Mouse (Mus musculus) kidney, embryonic 14.5 days (tissue): ENCODE results near the gene Efna5. TPM values are rescaled to one million over a fixed set of nuclear protein-coding genes. Genes with fewer than 3 reads are reported as not detected.

ENCODE experiments used
- ATAC-seq: fragments of 200-750 bp; cut with Nextera tagmentation; 2 replicates; pipeline ENCODE4 v1.8.0; 2017; ENCODE audit warnings: moderate number of reproducible peaks, mild to moderate bottlenecking, moderate TSS enrichment, moderate library complexity; ENCODE audit not compliant: low FRiP score, low TSS enrichment
- H3K27ac ChIP-seq: fragments of 300-500 bp; sonication (generic); 2 replicates; pipeline ENCODE4 v1.5.1; 2014; ENCODE audit warnings: low read depth, mild to moderate bottlenecking, low read length, moderate library complexity, mixed read lengths
- H3K27me3 ChIP-seq: fragments of 300-500 bp; sonication (generic); 2 replicates; pipeline ENCODE4 v1.6.1; 2014; ENCODE audit warnings: mild to moderate bottlenecking, low read length; ENCODE audit not compliant: control insufficient read depth, insufficient read depth
- H3K36me3 ChIP-seq: fragments of 300-500 bp; sonication (generic); 2 replicates; pipeline ENCODE4 v1.6.1; 2014; ENCODE audit warnings: low read length, mixed read lengths; ENCODE audit not compliant: control insufficient read depth, insufficient read depth
- H3K4me1 ChIP-seq: fragments of 300-500 bp; sonication (generic); 2 replicates; pipeline ENCODE4 v1.6.1; 2014; ENCODE audit warnings: low read length, mixed read lengths; ENCODE audit not compliant: control insufficient read depth, insufficient read depth
- H3K4me2 ChIP-seq: fragments of 300-500 bp; sonication (generic); replicated peaks from 2 replicates; pipeline ENCODE4 v1.6.1; 2014; ENCODE audit warnings: low read depth, mild to moderate bottlenecking, low read length
- H3K4me3 ChIP-seq: fragments of 300-500 bp; sonication (generic); 2 replicates; pipeline ENCODE4 v1.5.1; 2014; ENCODE audit warnings: mild to moderate bottlenecking, low read length
- H3K9ac ChIP-seq: fragments of 300-500 bp; sonication (generic); 2 replicates; pipeline ENCODE4 v1.6.1; 2014; ENCODE audit warnings: low read depth, mild to moderate bottlenecking, low read length, moderate library complexity
- H3K9me3 ChIP-seq: fragments of 300-500 bp; sonication (generic); 2 replicates; pipeline ENCODE4 v1.6.1; 2016; ENCODE audit warnings: low read length; ENCODE audit not compliant: control insufficient read depth
- WGBS: fragments of 180-500 bp; shearing (Covaris S2); extraction: QIAGEN DNeasy Blood & Tissue Kit; methylation state at CpG from one replicate; pipeline ENCODE4 v1.1.7; 2014; 5-methylcytosine and 5-hydroxymethylcytosine counted together
- polyA plus RNA-seq: library from polyadenylated mRNA; unstranded; fragments of >200 nt; fragmentation: Nextera tagmentation; extraction: Ambion mirVana; gene quantifications from 2 replicates; pipeline ENCODE4 v1.2.1, GENCODE M21; 2014

Efna5 gene
- 26.6 and 36.4 TPM in 2 replicates for polyA plus RNA-seq

DNA sequence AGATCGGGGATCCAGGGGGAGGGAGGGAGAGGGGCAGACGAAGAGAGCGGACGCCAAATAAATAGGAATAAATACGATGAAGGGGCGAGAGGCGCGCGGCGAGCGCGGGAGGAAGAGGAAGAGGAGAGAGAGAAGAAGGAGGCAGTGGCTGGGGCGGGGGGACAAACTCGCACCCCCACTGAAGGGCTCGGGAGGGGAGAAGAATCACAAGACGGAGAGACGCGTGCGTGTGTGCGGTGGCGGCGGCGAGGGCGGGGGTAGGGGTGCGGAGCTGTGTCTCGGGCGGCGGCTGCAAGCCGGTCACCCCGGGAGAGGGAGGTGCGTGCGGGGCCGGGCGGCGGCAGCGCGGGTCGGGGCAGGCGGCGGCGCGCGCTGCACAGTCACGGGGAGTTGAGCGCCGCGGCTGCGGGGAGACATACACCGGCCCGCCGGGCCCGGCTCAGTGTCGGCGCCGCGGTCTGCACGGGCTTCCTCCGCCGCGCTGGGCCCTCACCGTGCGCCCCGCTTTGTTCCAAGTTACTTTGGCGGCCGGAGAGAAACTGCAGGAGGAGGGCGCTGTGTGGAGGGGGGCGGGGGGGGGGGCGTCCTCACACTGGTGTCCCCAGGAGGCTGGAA, at the start of gene Efna5:
Gene Efna5 (minus strand): TSS at position 142 of the 615 bp plus-strand sequence.
- 1% methylated on average over 55 of the region's 68 CpGs for WGBS
- H3K27ac ChIP-seq: peak within 1 kb of the TSS; percentile 93
- H3K4me3 ChIP-seq: peak within 1 kb of the TSS; percentile 82
- peak within 1 kb of the TSS; percentile 97 for H3K4me2 ChIP-seq
- H3K4me1 ChIP-seq: 0 out of 2 replicates have a peak, but pooled peaks cover 3% of the 10 kb centered on the region
- no peaks in the 10 kb centered on the region for H3K9me3 ChIP-seq
- H3K36me3 ChIP-seq: no peaks in the 10 kb centered on the region
- H3K9ac ChIP-seq: peak within 1 kb of the TSS; percentile 83
- peak; percentile 14 for ATAC-seq
- H3K27me3 ChIP-seq: no peaks in the 10 kb centered on the region

DNA sequence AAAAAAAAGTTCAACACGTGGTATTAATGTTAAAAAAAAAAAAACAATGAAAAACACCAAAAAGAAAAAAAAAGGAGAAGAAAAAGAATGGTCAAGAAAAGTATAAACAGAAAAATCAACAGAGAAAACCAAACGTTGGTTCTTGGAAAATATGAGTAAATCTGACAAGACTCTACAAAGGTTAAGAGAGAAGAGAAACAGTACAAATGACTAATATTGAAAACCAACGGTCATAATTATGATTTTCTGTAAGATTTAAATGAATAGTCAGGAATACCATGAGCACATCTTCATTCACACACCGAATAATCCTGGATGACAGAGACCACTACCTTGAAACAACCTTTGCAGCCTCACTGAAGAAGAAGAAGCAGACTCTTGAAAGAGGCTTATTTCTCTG, 34.2 kb upstream of the Efna5 start:
- no peaks in the 10 kb centered on the region for H3K36me3 ChIP-seq
- WGBS: 80% methylated on average over 4 of the region's 4 CpGs
- H3K9ac ChIP-seq: no peak overlapping the region
- H3K9me3 ChIP-seq: no peaks in the 10 kb centered on the region
- H3K4me2 ChIP-seq: no peak overlapping the region
- no peak overlapping the region for H3K27ac ChIP-seq
- H3K4me1 ChIP-seq: no peaks in the 10 kb centered on the region
- H3K4me3 ChIP-seq: no peak overlapping the region
- no peaks in the 10 kb centered on the region for H3K27me3 ChIP-seq
- ATAC-seq: no peak

DNA sequence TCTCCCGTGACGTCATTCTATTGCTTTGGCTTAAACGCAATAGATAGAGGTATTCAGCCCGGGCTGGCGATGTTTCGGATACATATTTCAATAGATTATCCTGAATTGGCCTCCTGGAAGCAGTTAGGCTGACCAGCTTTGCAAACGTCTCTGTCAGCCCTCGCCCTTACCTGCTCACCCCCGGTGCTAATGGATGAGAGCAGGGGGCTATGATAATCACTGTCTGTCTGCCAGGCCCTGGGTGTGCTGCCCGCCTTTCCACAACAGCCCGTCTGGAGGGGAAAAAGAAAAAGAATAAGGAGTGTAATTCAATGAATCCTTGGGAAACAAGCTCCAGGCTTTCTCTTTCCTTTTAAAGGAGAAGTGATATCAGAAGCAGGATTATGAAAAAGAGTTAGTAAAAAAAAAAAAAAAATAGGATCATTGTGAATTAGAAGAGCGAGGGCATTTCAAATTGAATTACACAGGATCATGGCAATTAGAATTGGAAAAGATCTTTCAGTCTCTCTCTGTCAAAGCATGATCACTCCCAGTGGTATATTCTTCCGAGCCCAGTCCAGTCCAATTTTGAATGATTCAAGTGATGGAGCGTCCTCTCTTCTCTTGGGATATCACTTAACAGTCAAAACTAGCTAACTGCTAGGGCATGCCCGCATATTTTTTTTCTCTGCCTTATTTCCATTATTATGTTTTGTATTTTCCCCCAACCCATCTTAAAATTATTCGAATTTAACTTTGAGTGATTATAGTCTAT, 24.8 kb upstream of the Efna5 start:
- 75% methylated on average over 16 of the region's 16 CpGs for WGBS
- Histone ChIP-seq H3K4me2 (no peak overlapping the region), H3K27me3 (no peaks in the 10 kb centered on the region), H3K36me3 (no peaks in the 10 kb centered on the region), H3K9ac (no peak overlapping the region), H3K9me3 (no peaks in the 10 kb centered on the region), H3K27ac (no peak overlapping the region), H3K4me3 (no peak overlapping the region), H3K4me1 (no peaks in the 10 kb centered on the region)
- no peak for ATAC-seq

GRCm38 (mm10) chr17:62899066-62899465, 17.9 kb upstream of the Efna5 start:
- WGBS: 53% methylated on average over 6 of the region's 6 CpGs

GRCm38 (mm10) chr17:62889991-62890390, 8.9 kb upstream of the Efna5 start:
- Histone ChIP-seq H3K4me3 (no peak overlapping the region), H3K27me3 (no peaks in the 10 kb centered on the region), H3K4me2 (no peak overlapping the region), H3K4me1 (no peaks in the 10 kb centered on the region), H3K9me3 (no peaks in the 10 kb centered on the region), H3K9ac (no peak overlapping the region), H3K27ac (no peak overlapping the region), H3K36me3 (no peaks in the 10 kb centered on the region)
- 86% methylated on average over 5 of the region's 5 CpGs for WGBS
- no peak for ATAC-seq

More at GRCm38 (mm10) chr17:62899066-62899465, 17.9 kb upstream of the Efna5 start:
- no peaks in the 10 kb centered on the region for H3K4me1 ChIP-seq
- H3K9me3 ChIP-seq: no peaks in the 10 kb centered on the region
- no peaks in the 10 kb centered on the region for H3K36me3 ChIP-seq
- no peak overlapping the region for H3K27ac ChIP-seq
- no peak overlapping the region for H3K9ac ChIP-seq
- H3K4me2 ChIP-seq: no peak overlapping the region
- no peak for ATAC-seq
- H3K27me3 ChIP-seq: no peaks in the 10 kb centered on the region
- no peak overlapping the region for H3K4me3 ChIP-seq

DNA sequence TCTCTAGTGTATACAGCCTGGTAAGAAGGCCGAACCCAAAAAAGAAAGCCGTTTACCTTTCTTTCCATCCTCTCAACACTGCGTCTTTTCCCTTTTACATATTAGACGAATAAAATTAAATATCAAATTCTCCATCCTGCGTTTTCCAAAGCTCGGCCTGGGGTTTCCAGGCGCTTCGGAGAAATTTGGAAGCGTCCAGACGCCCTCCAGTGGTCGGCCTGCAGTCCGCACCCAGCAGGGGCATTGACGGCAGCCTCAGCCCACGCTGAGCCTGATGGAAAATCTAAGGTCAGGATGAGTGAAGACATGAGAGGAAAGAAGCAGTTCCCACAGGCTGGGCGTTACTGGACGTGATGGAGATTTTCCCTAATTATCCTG, 3.0 kb upstream of the Efna5 start:
- ATAC-seq: no peak
- Histone ChIP-seq H3K9ac (peak overlapping the region; percentile 65; the same call in 1 of the 2 replicates), H3K4me3 (peak overlapping the region; percentile 82), H3K36me3 (no peaks in the 10 kb centered on the region), H3K27ac (peak overlapping the region; percentile 67; the same call in 1 of the 2 replicates), H3K4me1 (0 out of 2 replicates have a peak, but pooled peaks cover 2% of the 10 kb centered on the region), H3K9me3 (no peaks in the 10 kb centered on the region), H3K27me3 (no peaks in the 10 kb centered on the region), H3K4me2 (peak overlapping the region; percentile 97)
- under 1% methylated on average over 16 of the region's 16 CpGs for WGBS

DNA sequence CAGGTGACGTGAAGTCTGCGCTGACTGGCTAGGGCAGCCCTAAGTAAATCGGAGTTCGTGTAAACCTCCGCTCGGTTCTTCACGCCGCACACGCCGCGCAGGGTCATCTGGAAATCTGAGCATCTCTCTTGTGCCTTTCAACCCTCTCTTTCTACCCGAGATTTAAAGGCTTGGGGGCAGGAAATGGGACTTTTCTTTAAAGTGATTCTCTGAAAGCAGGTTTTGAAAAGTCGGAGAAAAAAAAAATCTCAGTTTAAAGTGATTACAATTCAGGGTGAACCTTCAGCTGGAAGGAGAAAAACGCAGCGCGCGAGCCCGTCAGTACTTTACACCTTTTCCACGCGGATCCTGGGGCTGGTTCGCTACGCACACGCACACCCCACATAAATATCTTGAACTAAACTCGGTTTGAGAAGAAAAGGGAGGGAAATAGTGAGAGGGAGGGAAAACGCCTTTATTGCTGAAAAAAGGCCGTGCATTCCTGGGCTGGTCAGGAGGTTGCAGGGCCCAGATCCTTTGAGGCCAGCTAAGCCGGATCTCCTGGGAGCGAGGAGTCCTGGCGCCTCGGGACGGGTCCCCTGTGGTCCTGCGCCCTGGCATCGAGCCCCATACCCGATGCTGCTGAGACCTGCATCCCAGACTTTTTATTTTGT, 2.5 kb upstream of the Efna5 start:
- Histone ChIP-seq H3K9me3 (no peaks in the 10 kb centered on the region), H3K27me3 (no peaks in the 10 kb centered on the region), H3K9ac (peak overlapping the region; percentile 65), H3K4me3 (peak overlapping the region; percentile 82), H3K4me1 (0 out of 2 replicates have a peak, but pooled peaks cover 3% of the 10 kb centered on the region), H3K36me3 (no peaks in the 10 kb centered on the region), H3K4me2 (peak overlapping the region; percentile 97), H3K27ac (peak overlapping the region; percentile 67; the same call in 1 of the 2 replicates)
- ATAC-seq: peak; percentile 9
- under 1% methylated on average over 34 of the region's 34 CpGs for WGBS

- H3K9ac ChIP-seq: peak overlapping the region; percentile 83
- no peaks in the 10 kb centered on the region for H3K36me3 ChIP-seq
- H3K27ac ChIP-seq: peak overlapping the region; percentile 93
- H3K27me3 ChIP-seq: no peaks in the 10 kb centered on the region
- peak overlapping the region; percentile 97 for H3K4me2 ChIP-seq
- H3K4me3 ChIP-seq: peak overlapping the region; percentile 82
- ATAC-seq: peak; percentile 87
- under 1% methylated on average over 52 of the region's 53 CpGs for WGBS
- 0 out of 2 replicates have a peak, but pooled peaks cover 3% of the 10 kb centered on the region for H3K4me1 ChIP-seq
- no peaks in the 10 kb centered on the region for H3K9me3 ChIP-seq
Measured at GRCm38 (mm10) chr17:62882726-62883475, 1.8 kb upstream of the Efna5 start.
